In the genomic region with DNA sequence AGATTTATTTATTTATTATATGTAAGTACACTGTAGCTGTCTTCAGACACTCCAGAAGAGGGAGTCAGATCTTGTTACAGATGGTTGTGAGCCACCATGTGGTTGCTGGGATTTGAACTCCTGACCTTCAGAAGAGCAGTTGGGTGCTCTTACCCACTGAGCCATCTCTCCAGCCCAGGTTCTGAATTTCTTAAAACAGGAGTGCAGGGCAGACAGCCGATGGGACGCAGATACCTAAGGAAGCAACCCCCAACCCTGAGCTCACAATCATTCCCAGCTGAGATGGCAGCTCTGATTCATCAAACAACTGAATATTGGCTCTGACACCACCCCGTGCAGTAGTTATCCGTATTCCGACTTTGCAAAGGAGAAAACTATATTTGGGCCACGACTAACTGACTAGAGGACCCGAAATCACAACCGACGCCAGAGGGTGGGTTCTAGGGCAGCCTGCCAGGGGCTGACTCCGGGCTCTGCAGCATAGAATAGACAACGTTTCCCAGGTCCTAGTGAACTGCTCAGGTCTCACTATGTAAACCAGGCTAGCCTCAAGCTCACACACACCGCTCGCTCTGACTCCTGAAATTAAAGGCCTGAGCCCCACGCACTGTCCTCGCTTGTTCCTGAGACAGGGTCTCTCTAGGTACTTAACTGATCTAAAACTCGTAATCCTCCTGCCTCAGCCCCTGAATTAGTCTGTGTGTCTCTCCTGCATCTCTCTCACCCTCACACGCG, we compare ENCODE assay signal across 8 mouse cellular contexts. TPM values are rescaled to one million over a fixed set of nuclear protein-coding genes. Genes with fewer than 3 reads are reported as not detected.
DNase-seq lines count a peak whose midpoint lies in the region; ATAC-seq and TF ChIP-seq lines count a peak whose summit lies in the region.

No protein-coding gene starts in this region.

- no peak for TF ChIP-seq CTCF in MEL (IDR thresholded peaks at IDR 0.05 in 2 of 3, conservative IDR thresholded peaks at IDR 0.05 in 1 of 3; ENCODE audit: control insufficient read depth in 1 of 3, insufficient read depth in 1 of 3, low read depth in 2 of 3, low read length in 3 of 3, poor library complexity in 1 of 3, severe bottlenecking in 1 of 3)

- no peak overlapping the region for H3K27ac ChIP-seq in heart, embryonic 14.5 days (replicated peaks in 1 of 2; ENCODE audit: control insufficient read depth in 1 of 2, insufficient read depth in 1 of 2, low read depth in 2 of 2, low read length in 2 of 2)
- H3K27ac ChIP-seq in MEL (ENCODE audit: control insufficient read depth, low read depth, low read length) = peak overlapping the region; percentile 83; the same call in 1 of the 2 replicates
- no peak overlapping the region; the same call in 1 of the 2 replicates for H3K27ac ChIP-seq in heart, embryonic 16.5 days (ENCODE audit: low read length)
- H3K27ac ChIP-seq in midbrain, embryonic 11.5 days (ENCODE audit: low read depth, low read length) = no peak overlapping the region; the same call in 1 of the 2 replicates

- peak overlapping the region; percentile 65 to 72 for H3K4me3 ChIP-seq in heart, embryonic 14.5 days (ENCODE audit: control insufficient read depth in 1 of 2, insufficient read depth in 1 of 2, low read depth in 1 of 2, low read length in 2 of 2)
- H3K4me3 ChIP-seq in MEL (ENCODE audit: control insufficient read depth in 1 of 2, insufficient read depth in 1 of 2, low read depth in 2 of 2, low read length in 2 of 2) = peak overlapping the region; percentile 81 to 86
- H3K4me3 ChIP-seq in heart, embryonic 16.5 days (ENCODE audit: low read length) = peak overlapping the region; percentile 77
- H3K4me3 ChIP-seq in midbrain, embryonic 11.5 days (ENCODE audit: low read depth, low read length) = peak overlapping the region; percentile 63

- H3K9me3 ChIP-seq in heart, embryonic 14.5 days (ENCODE audit: control insufficient read depth, low read length) = no peaks in the 10 kb centered on the region
- no peaks in the 10 kb centered on the region for H3K9me3 ChIP-seq in MEL (replicated peaks; ENCODE audit: insufficient read depth, low read length)
- no peaks in the 10 kb centered on the region for H3K9me3 ChIP-seq in heart, embryonic 16.5 days (replicated peaks; ENCODE audit: control insufficient read depth, low read length)
- H3K9me3 ChIP-seq in midbrain, embryonic 11.5 days (ENCODE audit: control insufficient read depth, low read length) = no peaks in the 10 kb centered on the region

- ATAC-seq in heart, embryonic 14.5 days (ENCODE audit: insufficient number of reproducible peaks, insufficient read depth, low FRiP score, low read depth) = no peak
- no peak for ATAC-seq in heart, embryonic 16.5 days (replicated peaks; ENCODE audit: extremely low read depth, insufficient read depth, low FRiP score)
- no peak; the same call in 1 of the 2 replicates for ATAC-seq in midbrain, embryonic 11.5 days (ENCODE audit: low FRiP score)

- no peak for TF ChIP-seq POLR2A in MEL (IDR thresholded peaks at IDR 0.05; ENCODE audit: control insufficient read depth in 1 of 2, insufficient read depth in 1 of 2, low read depth in 1 of 2, low read length in 2 of 2, poor library complexity in 1 of 2)

- peaks cover 7% of the 10 kb centered on the region for H3K79me2 ChIP-seq in MEL (ENCODE audit: control insufficient read depth, insufficient read depth, low read length, poor library complexity)

- TF ChIP-seq RAD21 in MEL (IDR thresholded peaks at IDR 0.05; ENCODE audit: low read depth, low read length) = no peak

- H3K4me1 ChIP-seq in heart, embryonic 14.5 days (ENCODE audit: control insufficient read depth in 2 of 2, insufficient read depth in 2 of 2, low read length in 2 of 2) = peaks cover 2 to 5% of the 10 kb centered on the region in 2 experiments; a peak in 2 of 4 replicates
- H3K4me1 ChIP-seq in MEL (ENCODE audit: control insufficient read depth in 1 of 2, insufficient read depth in 2 of 2, low read length in 2 of 2) = peaks cover 2 to 7% of the 10 kb centered on the region in 2 experiments; a peak in 3 of 4 replicates
- 0 out of 2 replicates have a peak, but pooled peaks cover 2% of the 10 kb centered on the region for H3K4me1 ChIP-seq in heart, embryonic 16.5 days (ENCODE audit: control insufficient read depth, insufficient read depth, low read length)
- H3K4me1 ChIP-seq in midbrain, embryonic 11.5 days (ENCODE audit: control insufficient read depth, insufficient read depth, low read length) = peaks cover 6% of the 10 kb centered on the region; the same call in 1 of the 2 replicates

- TF ChIP-seq EP300 in MEL (IDR thresholded peaks at IDR 0.05; ENCODE audit: low read depth in 1 of 2, low read length in 2 of 2) = no peak

- H3K27me3 ChIP-seq in heart, embryonic 14.5 days (ENCODE audit: control insufficient read depth, insufficient read depth, low read length) = no peaks in the 10 kb centered on the region
- no peaks in the 10 kb centered on the region for H3K27me3 ChIP-seq in MEL (ENCODE audit: control insufficient read depth in 1 of 2, insufficient read depth in 2 of 2, low read length in 2 of 2)
- H3K27me3 ChIP-seq in heart, embryonic 16.5 days (ENCODE audit: control insufficient read depth, insufficient read depth, low read length) = no peaks in the 10 kb centered on the region
- no peaks in the 10 kb centered on the region for H3K27me3 ChIP-seq in midbrain, embryonic 11.5 days (ENCODE audit: control insufficient read depth, insufficient read depth, low read length)

- peak overlapping the region; percentile 85 for H3K4me2 ChIP-seq in heart, embryonic 14.5 days (ENCODE audit: low read length)
- H3K4me2 ChIP-seq in heart, embryonic 16.5 days (ENCODE audit: low read depth, low read length) = peak overlapping the region; percentile 89
- H3K4me2 ChIP-seq in midbrain, embryonic 11.5 days = peak overlapping the region; percentile 68

- peak overlapping the region; percentile 78 for H3K9ac ChIP-seq in heart, embryonic 14.5 days (ENCODE audit: low read length)
- peak overlapping the region; percentile 91 for H3K9ac ChIP-seq in MEL (ENCODE audit: control insufficient read depth, low read depth, low read length, poor library complexity, severe bottlenecking)
- peak overlapping the region; percentile 88 for H3K9ac ChIP-seq in heart, embryonic 16.5 days (ENCODE audit: low read length)
- H3K9ac ChIP-seq in midbrain, embryonic 11.5 days (ENCODE audit: low read length) = peak overlapping the region; percentile 72

- 64% methylated on average over 18 of the region's 18 CpGs for WGBS in heart, embryonic 14.5 days
- 63% methylated on average over 18 of the region's 18 CpGs for WGBS in heart, embryonic 16.5 days
- 73% methylated on average over 18 of the region's 18 CpGs for WGBS in midbrain, embryonic 11.5 days

- intact Hi-C loops in heart, postnatal 25 days (cut with DNase I) = loop anchor here (2.0 to 5.0 kb wide), 3 partner anchors 31 to 434 kb away; partner anchors contain the start of gene Dffa

- no peak for DNase-seq in heart, postnatal 25 days (ENCODE audit: low spot score)
- peak; percentile 40 for DNase-seq in MEL (ENCODE audit: low read depth, low spot score)
- DNase-seq in midbrain, embryonic 11.5 days (ENCODE audit: low spot score, missing footprints) = no peak
- DNase-seq in c-Kit-positive CD71-positive TER-119-positive erythroid progenitor cells, embryonic 14.5 days (ENCODE audit: low spot score) = no peak
- no peak for DNase-seq in frontal cortex, postnatal 25 days (ENCODE audit: low spot score in 2 of 2)
- no peak for DNase-seq in thymus, adult 18-20 months

- H3K36me3 ChIP-seq in heart, embryonic 14.5 days (ENCODE audit: control insufficient read depth, insufficient read depth, low read length) = peaks cover 12% of the 10 kb centered on the region
- H3K36me3 ChIP-seq in MEL (ENCODE audit: control insufficient read depth in 1 of 2, insufficient read depth in 2 of 2, low read length in 2 of 2) = peaks cover 0 to 2% of the 10 kb centered on the region in 2 experiments; a peak in 3 of 4 replicates
- no peaks in the 10 kb centered on the region for H3K36me3 ChIP-seq in heart, embryonic 16.5 days (ENCODE audit: control insufficient read depth, insufficient read depth)
- no peaks in the 10 kb centered on the region for H3K36me3 ChIP-seq in midbrain, embryonic 11.5 days (ENCODE audit: control insufficient read depth, insufficient read depth, low read length)

RNA-seq across cellular contexts. Expression of gene Cenps, which starts 1.1 kb away (rescaled TPM):
- 18.9 and 25.3 TPM in 2 replicates for polyA plus RNA-seq in heart, embryonic 14.5 days (2014; fragmentation: Nextera tagmentation; extraction: Ambion mirVana)
- 1 to 10 TPM; 7.8 to 8.9 TPM for total RNA-seq in heart, postnatal 25 days (2021)
- total RNA-seq in MEL (2012; rRNA removed) = 12.8 and 13.4 TPM in 2 replicates
- 10 to 100 TPM in 1 of 2 experiments, not detected in 1; 60.7 TPM for polyA plus RNA-seq in MEL (2012; ENCODE audit: insufficient read depth in 1 of 2, insufficient read length in 2 of 2, low read depth in 1 of 2, low replicate concordance in 2 of 2, missing spikeins in 1 of 2)
- polyA plus RNA-seq in heart, embryonic 16.5 days (2015; fragmentation: Nextera tagmentation; extraction: Ambion mirVana) = 20.9 and 22.8 TPM in 2 replicates
- polyA plus RNA-seq in midbrain, embryonic 11.5 days (2014; fragmentation: Nextera tagmentation; extraction: Ambion mirVana) = 52.6 and 53.1 TPM in 2 replicates

RNA-seq across cellular contexts. Expression of gene Cort, which starts 9.7 kb away (rescaled TPM):
- polyA plus RNA-seq in heart, embryonic 14.5 days (2014; fragmentation: Nextera tagmentation; extraction: Ambion mirVana) = 0.31 and 0.53 TPM in 2 replicates
- under 1 TPM in 1 of 2 experiments, not detected in 1; 0.39 TPM for total RNA-seq in heart, postnatal 25 days (2021)
- 0.39 and 0.62 TPM in 2 replicates for total RNA-seq in MEL (2012; rRNA removed)
- 1 to 10 TPM in 1 of 2 experiments, not detected in 1; 2.0 TPM for polyA plus RNA-seq in MEL (2012; ENCODE audit: insufficient read depth in 1 of 2, insufficient read length in 2 of 2, low read depth in 1 of 2, low replicate concordance in 2 of 2, missing spikeins in 1 of 2)
- not detected in 2 replicates for polyA plus RNA-seq in heart, embryonic 16.5 days (2015; fragmentation: Nextera tagmentation; extraction: Ambion mirVana)
- polyA plus RNA-seq in midbrain, embryonic 11.5 days (2014; fragmentation: Nextera tagmentation; extraction: Ambion mirVana) = 0.51 and 0.63 TPM in 2 replicates

RNA-seq across cellular contexts. Expression of gene Pgd, which starts 30.3 kb away (rescaled TPM):
- polyA plus RNA-seq in heart, embryonic 14.5 days (2014; fragmentation: Nextera tagmentation; extraction: Ambion mirVana) = 27.9 and 33.4 TPM in 2 replicates
- total RNA-seq in heart, postnatal 25 days (2021) = 10 to 100 TPM; 39.9 TPM
- total RNA-seq in MEL (2012; rRNA removed) = 116 and 133 TPM in 2 replicates
- 100 to 1,000 TPM in 1 of 2 experiments, not detected in 1; 219 TPM for polyA plus RNA-seq in MEL (2012; ENCODE audit: insufficient read depth in 1 of 2, insufficient read length in 2 of 2, low read depth in 1 of 2, low replicate concordance in 2 of 2, missing spikeins in 1 of 2)
- polyA plus RNA-seq in heart, embryonic 16.5 days (2015; fragmentation: Nextera tagmentation; extraction: Ambion mirVana) = 78.2 and 84.0 TPM in 2 replicates
- 47.4 and 50.7 TPM in 2 replicates for polyA plus RNA-seq in midbrain, embryonic 11.5 days (2014; fragmentation: Nextera tagmentation; extraction: Ambion mirVana)

RNA-seq across cellular contexts. Expression of gene Dffa, which starts 32.3 kb away (rescaled TPM):
- 26.7 and 29.6 TPM in 2 replicates for polyA plus RNA-seq in heart, embryonic 14.5 days (2014; fragmentation: Nextera tagmentation; extraction: Ambion mirVana)
- total RNA-seq in heart, postnatal 25 days (2021) = 10 to 100 TPM; 41.3 to 41.5 TPM
- 16.6 and 20.2 TPM in 2 replicates for total RNA-seq in MEL (2012; rRNA removed)
- 10 to 100 TPM in 1 of 2 experiments, not detected in 1; 33.0 TPM for polyA plus RNA-seq in MEL (2012; ENCODE audit: insufficient read depth in 1 of 2, insufficient read length in 2 of 2, low read depth in 1 of 2, low replicate concordance in 2 of 2, missing spikeins in 1 of 2)
- polyA plus RNA-seq in heart, embryonic 16.5 days (2015; fragmentation: Nextera tagmentation; extraction: Ambion mirVana) = 29.3 and 33.8 TPM in 2 replicates
- polyA plus RNA-seq in midbrain, embryonic 11.5 days (2014; fragmentation: Nextera tagmentation; extraction: Ambion mirVana) = 24.9 and 25.3 TPM in 2 replicates

RNA-seq across cellular contexts. Expression of gene Pex14, which starts 36.6 kb away (rescaled TPM):
- polyA plus RNA-seq in heart, embryonic 14.5 days (2014; fragmentation: Nextera tagmentation; extraction: Ambion mirVana) = 29.5 and 31.2 TPM in 2 replicates
- 10 to 100 TPM; 19.4 to 20.1 TPM for total RNA-seq in heart, postnatal 25 days (2021)
- 38.3 and 39.4 TPM in 2 replicates for total RNA-seq in MEL (2012; rRNA removed)
- polyA plus RNA-seq in MEL (2012; ENCODE audit: insufficient read depth in 1 of 2, insufficient read length in 2 of 2, low read depth in 1 of 2, low replicate concordance in 2 of 2, missing spikeins in 1 of 2) = 10 to 100 TPM in 1 of 2 experiments, not detected in 1; 49.2 TPM
- polyA plus RNA-seq in heart, embryonic 16.5 days (2015; fragmentation: Nextera tagmentation; extraction: Ambion mirVana) = 44.1 and 44.6 TPM in 2 replicates
- polyA plus RNA-seq in midbrain, embryonic 11.5 days (2014; fragmentation: Nextera tagmentation; extraction: Ambion mirVana) = 31.3 and 35.9 TPM in 2 replicates
